Mouse (Mus musculus) granulocyte monocyte progenitor cell, adult 5-6 weeks (primary cell): ENCODE measurements around the gene Zfand2b. TPM values are rescaled to one million over a fixed set of nuclear protein-coding genes. Genes with fewer than 3 reads are reported as not detected.

Experiments used
- ATAC-seq: replicated peaks from 2 replicates; pipeline ENCODE4 v1.8.0; 2016; ENCODE audit warnings: mild to moderate bottlenecking, moderate TSS enrichment, inconsistent platforms; ENCODE audit not compliant: poor library complexity, severe bottlenecking
- total RNA-seq, 2 experiments: library from RNA; stranded (forward) in 1 of 2; stranded (reverse) in 1 of 2; fragments of 200-712, 200-1000 nt in 1 of 2; fragments of >200 nt in 1 of 2; fragmentation: Nextera tagmentation in 1 of 2; gene quantifications; 2 replicates each; pipeline ENCODE4 v1.2.3; 2014 to 2017

The Zfand2b gene
- total RNA-seq, 2 experiments from 2014 or later: 9.5 to 19.0 TPM

- no peak for ATAC-seq
These were observed 42.8 kb downstream of the Zfand2b start for GRCm38 (mm10) chr1:75211141-75211708.

- ATAC-seq: no peak
These were observed 44.1 kb downstream of the Zfand2b start for GRCm38 (mm10) chr1:75212542-75212941.

- ATAC-seq: peak; percentile 57
These were observed 44.6 kb downstream of the Zfand2b start for GRCm38 (mm10) chr1:75213096-75213495.

GRCm38 (mm10) chr1:75214442-75214841, 46.0 kb downstream of the Zfand2b start:
- no peak for ATAC-seq

- no peak for ATAC-seq
These were observed 46.4 kb downstream of the Zfand2b start for GRCm38 (mm10) chr1:75214886-75215285.

- ATAC-seq: no peak
These were observed 47.3 kb downstream of the Zfand2b start for GRCm38 (mm10) chr1:75215785-75216184.

GRCm38 (mm10) chr1:75216797-75217585, 48.5 kb downstream of the Zfand2b start:
- no peak for ATAC-seq

- no peak for ATAC-seq
These were observed 49.4 kb downstream of the Zfand2b start for GRCm38 (mm10) chr1:75217893-75218226.

GRCm38 (mm10) chr1:75218227-75219001, 50.0 kb downstream of the Zfand2b start:
- peak; percentile 36 for ATAC-seq

- ATAC-seq: peak; percentile 60
These were observed 50.6 kb downstream of the Zfand2b start for GRCm38 (mm10) chr1:75219078-75219477.

GRCm38 (mm10) chr1:75219531-75219930, 51.1 kb downstream of the Zfand2b start, which contains the start of gene Tuba4a:
Gene Tuba4a, minus strand, starts transcription at chr1:75219865.
- ATAC-seq: no peak

Other genes with a start within 250 kb of the Zfand2b start
- not detected in 2 replicates for gene Cfap65, start 233.0 kb upstream of the Zfand2b start, total RNA-seq (2014; fragmentation: Nextera tagmentation)
- gene Cfap65, start 233.0 kb upstream of the Zfand2b start, total RNA-seq (2017): not detected in 2 replicates
- gene Ihh, start 217.0 kb upstream of the Zfand2b start, total RNA-seq (2014; fragmentation: Nextera tagmentation): not detected in 2 replicates
- not detected in 2 replicates for gene Ihh, start 217.0 kb upstream of the Zfand2b start, total RNA-seq (2017)
- gene Nhej1, start 43.4 kb upstream of the Zfand2b start, total RNA-seq (2014; fragmentation: Nextera tagmentation): 5.2 and 10.1 TPM in 2 replicates
- 5.6 and 13.4 TPM in 2 replicates for gene Nhej1, start 43.4 kb upstream of the Zfand2b start, total RNA-seq (2017)
- gene Slc23a3, start 34.8 kb upstream of the Zfand2b start, total RNA-seq (2014; fragmentation: Nextera tagmentation): 1.4 TPM in 1 of 2 replicates, not detected in the other
- not detected in 2 replicates for gene Slc23a3, start 34.8 kb upstream of the Zfand2b start, total RNA-seq (2017)
- gene Cnppd1, start 25.9 kb upstream of the Zfand2b start, total RNA-seq (2014; fragmentation: Nextera tagmentation): 31.3 and 33.9 TPM in 2 replicates
- gene Cnppd1, start 25.9 kb upstream of the Zfand2b start, total RNA-seq (2017): 33.0 and 36.4 TPM in 2 replicates
- gene Retreg2, start 25.9 kb upstream of the Zfand2b start, total RNA-seq (2014; fragmentation: Nextera tagmentation): 38.3 and 68.0 TPM in 2 replicates
- 35.5 and 52.0 TPM in 2 replicates for gene Retreg2, start 25.9 kb upstream of the Zfand2b start, total RNA-seq (2017)
- gene Abcb6, start 11.7 kb downstream of the Zfand2b start, total RNA-seq (2014; fragmentation: Nextera tagmentation): 8.9 and 10.1 TPM in 2 replicates
- 7.5 and 8.4 TPM in 2 replicates for gene Abcb6, start 11.7 kb downstream of the Zfand2b start, total RNA-seq (2017)
- 11.3 and 11.6 TPM in 2 replicates for gene Ankzf1, start 23.5 kb downstream of the Zfand2b start, total RNA-seq (2014; fragmentation: Nextera tagmentation)
- 20.0 and 20.9 TPM in 2 replicates for gene Ankzf1, start 23.5 kb downstream of the Zfand2b start, total RNA-seq (2017)
- gene Atg9a, start 23.6 kb downstream of the Zfand2b start, total RNA-seq (2014; fragmentation: Nextera tagmentation): 21.5 and 25.7 TPM in 2 replicates
- gene Atg9a, start 23.6 kb downstream of the Zfand2b start, total RNA-seq (2017): 5.1 and 13.4 TPM in 2 replicates
- 37.1 and 57.6 TPM in 2 replicates for gene Glb1l, start 42.2 kb downstream of the Zfand2b start, total RNA-seq (2014; fragmentation: Nextera tagmentation)
- 13.0 and 15.0 TPM in 2 replicates for gene Glb1l, start 42.2 kb downstream of the Zfand2b start, total RNA-seq (2017)
- gene Stk16, start 42.2 kb downstream of the Zfand2b start, total RNA-seq (2014; fragmentation: Nextera tagmentation): 212 and 224 TPM in 2 replicates
- gene Stk16, start 42.2 kb downstream of the Zfand2b start, total RNA-seq (2017): 152 and 160 TPM in 2 replicates
- gene Tuba4a, start 51.2 kb downstream of the Zfand2b start, total RNA-seq (2014; fragmentation: Nextera tagmentation): 541 and 690 TPM in 2 replicates
- gene Tuba4a, start 51.2 kb downstream of the Zfand2b start, total RNA-seq (2017): 491 and 534 TPM in 2 replicates
- gene A630095N17Rik, start 63.5 kb downstream of the Zfand2b start, total RNA-seq (2014; fragmentation: Nextera tagmentation): not detected in 2 replicates
- 2.7 TPM in 1 of 2 replicates, not detected in the other for gene A630095N17Rik, start 63.5 kb downstream of the Zfand2b start, total RNA-seq (2017)
- gene Dnajb2, start 67.8 kb downstream of the Zfand2b start, total RNA-seq (2014; fragmentation: Nextera tagmentation): 0.66 and 4.1 TPM in 2 replicates
- gene Dnajb2, start 67.8 kb downstream of the Zfand2b start, total RNA-seq (2017): 1.5 and 1.6 TPM in 2 replicates
- gene Ptprn, start 95.9 kb downstream of the Zfand2b start, total RNA-seq (2014; fragmentation: Nextera tagmentation): not detected in 2 replicates
- not detected in 2 replicates for gene Ptprn, start 95.9 kb downstream of the Zfand2b start, total RNA-seq (2017)
- gene Resp18, start 109.8 kb downstream of the Zfand2b start, total RNA-seq (2014; fragmentation: Nextera tagmentation): not detected in 2 replicates
- not detected in 2 replicates for gene Resp18, start 109.8 kb downstream of the Zfand2b start, total RNA-seq (2017)
- 35.6 and 44.7 TPM in 2 replicates for gene Dnpep, start 149.3 kb downstream of the Zfand2b start, total RNA-seq (2014; fragmentation: Nextera tagmentation)
- 26.6 and 47.7 TPM in 2 replicates for gene Dnpep, start 149.3 kb downstream of the Zfand2b start, total RNA-seq (2017)
- not detected in 2 replicates for gene Des, start 191.7 kb downstream of the Zfand2b start, total RNA-seq (2014; fragmentation: Nextera tagmentation)
- gene Des, start 191.7 kb downstream of the Zfand2b start, total RNA-seq (2017): not detected in 2 replicates
- gene Speg, start 206.7 kb downstream of the Zfand2b start, total RNA-seq (2014; fragmentation: Nextera tagmentation): not detected in 2 replicates
- 0.05 TPM in 1 of 2 replicates, not detected in the other for gene Speg, start 206.7 kb downstream of the Zfand2b start, total RNA-seq (2017)